Mouse (Mus musculus): Measurements from ENCODE around the gene Ppp1r2.

GRCm38 (mm10) chr16:31233167-31233498 lies 41.9 kb downstream of the Ppp1r2 start:
- TF ChIP-seq CTCF (IDR thresholded peaks at IDR 0.05; ENCODE audit: low read depth) (no peak), EP300 (IDR thresholded peaks at IDR 0.05; ENCODE audit: low read depth) (no peak)

All from liver, postnatal 0 days (tissue).